7 mouse cellular contexts compared by ENCODE assay signal in the genomic region with DNA sequence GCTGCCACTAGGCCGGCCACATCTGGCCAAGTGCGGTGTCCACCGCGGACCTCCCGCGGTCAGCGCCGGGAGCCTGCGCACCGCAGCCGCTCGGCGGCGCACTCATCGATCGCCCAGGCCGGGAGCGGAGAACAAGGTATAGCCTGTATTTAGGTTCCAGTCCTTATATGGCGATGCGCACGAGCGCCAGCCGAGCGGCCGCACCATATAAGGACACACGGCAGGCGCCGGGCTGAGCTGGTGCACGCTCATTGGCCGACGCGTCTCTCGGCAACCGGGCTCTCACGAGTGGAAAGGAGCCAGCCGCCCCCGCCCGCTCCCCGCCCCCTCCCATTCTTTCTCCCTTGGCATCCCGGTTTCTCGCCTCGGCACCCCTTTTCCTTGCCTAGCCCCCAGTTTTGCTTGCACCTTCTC. TPM values are rescaled to one million over a fixed set of nuclear protein-coding genes. Genes with fewer than 3 reads are reported as not detected.
DNase-seq lines count a peak whose midpoint lies in the region; ATAC-seq and TF ChIP-seq lines count a peak whose summit lies in the region.

No protein-coding gene starts in this region.

- peak overlapping the region; percentile 27 to 50; a peak in 3 of 4 replicates for H3K4me3 ChIP-seq in MEL (ENCODE audit: control insufficient read depth in 1 of 2, insufficient read depth in 1 of 2, low read depth in 2 of 2, low read length in 2 of 2)
- H3K4me3 ChIP-seq in forebrain, postnatal 0 days (ENCODE audit: low read depth, low read length), result peak overlapping the region; percentile 57
- peak overlapping the region; percentile 33 for H3K4me3 ChIP-seq in hindbrain, embryonic 14.5 days (replicated peaks; ENCODE audit: low read length)

- ATAC-seq in forebrain, postnatal 0 days, result peak; percentile 94
- peak; percentile 93 for ATAC-seq in hindbrain, embryonic 14.5 days (ENCODE audit: low FRiP score)
- peak; percentile 70 for ATAC-seq in megakaryocyte progenitor cell, adult 5-6 weeks (replicated peaks; ENCODE audit: poor library complexity)

- H3K36me3 ChIP-seq in MEL (ENCODE audit: control insufficient read depth in 1 of 2, insufficient read depth in 2 of 2, low read length in 2 of 2), result peaks cover 0 to 2% of the 10 kb centered on the region in 2 experiments; a peak in 1 of 4 replicates
- no peaks in the 10 kb centered on the region for H3K36me3 ChIP-seq in forebrain, postnatal 0 days (ENCODE audit: insufficient read depth)
- H3K36me3 ChIP-seq in hindbrain, embryonic 14.5 days (replicated peaks; ENCODE audit: control insufficient read depth, insufficient read depth), result no peaks in the 10 kb centered on the region

- TF ChIP-seq CTCF in MEL (IDR thresholded peaks at IDR 0.05 in 2 of 3, conservative IDR thresholded peaks at IDR 0.05 in 1 of 3; ENCODE audit: control insufficient read depth in 1 of 3, insufficient read depth in 1 of 3, low read depth in 2 of 3, low read length in 3 of 3, poor library complexity in 1 of 3, severe bottlenecking in 1 of 3), result peak in 2 of 3 experiments; percentile 26 to 34; a peak in 3 of 6 replicates
- peak; percentile 57 for TF ChIP-seq CTCF in forebrain, postnatal 0 days (IDR thresholded peaks at IDR 0.05; ENCODE audit: low read depth)

- intact Hi-C loops in left cerebral cortex, postnatal 14 days (cut with DNase I), result loop anchor here (2.0 to 5.0 kb wide), 2 partner anchors 32 to 139 kb away; no protein-coding TSS in a partner anchor

- H3K9ac ChIP-seq in MEL (ENCODE audit: control insufficient read depth, low read depth, low read length, poor library complexity, severe bottlenecking), result peak overlapping the region; percentile 56
- H3K9ac ChIP-seq in forebrain, postnatal 0 days, result peak overlapping the region; percentile 93
- H3K9ac ChIP-seq in hindbrain, embryonic 14.5 days, result peak overlapping the region; percentile 94

- H3K9me3 ChIP-seq in MEL (replicated peaks; ENCODE audit: insufficient read depth, low read length), result no peaks in the 10 kb centered on the region
- no peaks in the 10 kb centered on the region for H3K9me3 ChIP-seq in forebrain, postnatal 0 days (ENCODE audit: low read length)
- H3K9me3 ChIP-seq in hindbrain, embryonic 14.5 days (ENCODE audit: control insufficient read depth, low read length), result no peaks in the 10 kb centered on the region

- peak overlapping the region; percentile 92 for H3K4me2 ChIP-seq in forebrain, postnatal 0 days (ENCODE audit: low read depth)
- H3K4me2 ChIP-seq in hindbrain, embryonic 14.5 days (replicated peaks), result peak overlapping the region; percentile 97

- TF ChIP-seq POLR2A in MEL (IDR thresholded peaks at IDR 0.05; ENCODE audit: control insufficient read depth in 1 of 2, insufficient read depth in 1 of 2, low read depth in 1 of 2, low read length in 2 of 2, poor library complexity in 1 of 2), result peak in 1 of 2 experiments; percentile 31; a peak in 1 of 4 replicates

- TF ChIP-seq EP300 in MEL (IDR thresholded peaks at IDR 0.05; ENCODE audit: low read depth in 1 of 2, low read length in 2 of 2), result no peak

- DNase-seq in MEL (ENCODE audit: low read depth, low spot score), result peak; percentile 90
- DNase-seq in brain, adult 2 months (ENCODE audit: low read depth, low spot score), result peak; percentile 90
- peak; percentile 98 for DNase-seq in forebrain, postnatal 0 days
- DNase-seq in hindbrain, embryonic 14.5 days (ENCODE audit: low spot score), result peak; percentile 93
- peak; percentile 93 to 96 for DNase-seq in left cerebral cortex, postnatal 14 days (ENCODE audit: low spot score in 2 of 2)
- DNase-seq in right cerebral cortex, postnatal 4 days, result peak; percentile 91

- peaks cover 0 to 4% of the 10 kb centered on the region in 2 experiments for H3K27me3 ChIP-seq in MEL (ENCODE audit: control insufficient read depth in 1 of 2, insufficient read depth in 2 of 2, low read length in 2 of 2)
- peaks cover 45% of the 10 kb centered on the region for H3K27me3 ChIP-seq in forebrain, postnatal 0 days (ENCODE audit: insufficient read depth, low read length)
- H3K27me3 ChIP-seq in hindbrain, embryonic 14.5 days (ENCODE audit: control insufficient read depth, insufficient read depth, low read length), result peaks cover 63% of the 10 kb centered on the region

- 0 out of 4 replicates have a peak, but pooled peaks cover 0 to 7% of the 10 kb centered on the region in 2 experiments for H3K4me1 ChIP-seq in MEL (ENCODE audit: control insufficient read depth in 1 of 2, insufficient read depth in 2 of 2, low read length in 2 of 2)
- peaks cover 36% of the 10 kb centered on the region for H3K4me1 ChIP-seq in forebrain, postnatal 0 days (ENCODE audit: insufficient read depth)
- H3K4me1 ChIP-seq in hindbrain, embryonic 14.5 days (replicated peaks; ENCODE audit: control insufficient read depth, insufficient read depth, low read length), result peaks cover 53% of the 10 kb centered on the region

- no peak for TF ChIP-seq RAD21 in MEL (IDR thresholded peaks at IDR 0.05; ENCODE audit: low read depth, low read length)

- H3K27ac ChIP-seq in MEL (ENCODE audit: control insufficient read depth, low read depth, low read length), result no peak overlapping the region
- H3K27ac ChIP-seq in forebrain, postnatal 0 days (ENCODE audit: low read depth, low read length), result peak overlapping the region; percentile 94
- peak overlapping the region; percentile 97 for H3K27ac ChIP-seq in hindbrain, embryonic 14.5 days

- under 1% methylated on average over 42 of the region's 42 CpGs for WGBS in forebrain, postnatal 0 days
- WGBS in hindbrain, embryonic 14.5 days, result under 1% methylated on average over 42 of the region's 42 CpGs

- no peaks in the 10 kb centered on the region for H3K79me2 ChIP-seq in MEL (ENCODE audit: control insufficient read depth, insufficient read depth, low read length, poor library complexity)

TF ChIP-seq in MEL, 35 proteins besides CTCF, POLR2A, EP300 and RAD21:
- TF ChIP-seq NRF1 (IDR thresholded peaks at IDR 0.05; ENCODE audit: insufficient read depth, low read depth, low read length, poor library complexity, severe bottlenecking) (peak; percentile 37; the same call in 1 of the 2 replicates), POLR2AphosphoS2 (IDR thresholded peaks at IDR 0.05; ENCODE audit: low read length) (no peak), BHLHE40 (IDR thresholded peaks at IDR 0.05; ENCODE audit: borderline replicate concordance, low read depth, low read length) (peak; percentile 78; the same call in 1 of the 2 replicates)

RNA-seq across cellular contexts. Expression of a gene that starts 12.5 kb away (rescaled TPM):
- 5.3 and 5.7 TPM in 2 replicates for total RNA-seq in MEL (2012; rRNA removed)
- 10 to 100 TPM in 1 of 2 experiments, not detected in 1; 11.3 TPM for polyA plus RNA-seq in MEL (2012; ENCODE audit: insufficient read depth in 1 of 2, insufficient read length in 2 of 2, low read depth in 1 of 2, low replicate concordance in 2 of 2, missing spikeins in 1 of 2)
- total RNA-seq in forebrain, postnatal 0 days (2014; rRNA removed), result 14.2 and 21.9 TPM in 2 replicates
- polyA plus RNA-seq in forebrain, postnatal 0 days (2015; fragmentation: Nextera tagmentation; extraction: Ambion mirVana), result 5.3 and 8.5 TPM in 2 replicates
- polyA plus RNA-seq in hindbrain, embryonic 14.5 days (2014; fragmentation: Nextera tagmentation; extraction: Ambion mirVana), result 8.5 and 9.8 TPM in 2 replicates
- 10 to 100 TPM; 12.9 to 15.4 TPM for total RNA-seq in left cerebral cortex, postnatal 14 days (2021)
- total RNA-seq in megakaryocyte progenitor cell, adult 5-6 weeks (2015), result 1.9 and 2.1 TPM in 2 replicates
- total RNA-seq in megakaryocyte progenitor cell, adult 5-6 weeks (2017), result 2.7 and 3.6 TPM in 2 replicates

RNA-seq across cellular contexts. Expression of a gene that starts 30.5 kb away (rescaled TPM):
- 11.8 and 13.1 TPM in 2 replicates for total RNA-seq in MEL (2012; rRNA removed)
- polyA plus RNA-seq in MEL (2012; ENCODE audit: insufficient read depth in 1 of 2, insufficient read length in 2 of 2, low read depth in 1 of 2, low replicate concordance in 2 of 2, missing spikeins in 1 of 2), result 10 to 100 TPM in 1 of 2 experiments, not detected in 1; 13.3 TPM
- 9.2 and 15.2 TPM in 2 replicates for total RNA-seq in forebrain, postnatal 0 days (2014; rRNA removed)
- polyA plus RNA-seq in forebrain, postnatal 0 days (2015; fragmentation: Nextera tagmentation; extraction: Ambion mirVana), result 6.4 TPM in 2 replicates
- 10.7 and 13.7 TPM in 2 replicates for polyA plus RNA-seq in hindbrain, embryonic 14.5 days (2014; fragmentation: Nextera tagmentation; extraction: Ambion mirVana)
- total RNA-seq in left cerebral cortex, postnatal 14 days (2021), result 1 to 10 TPM; 2.4 to 3.4 TPM
- total RNA-seq in megakaryocyte progenitor cell, adult 5-6 weeks (2015), result 1.8 and 2.8 TPM in 2 replicates
- 3.0 and 3.2 TPM in 2 replicates for total RNA-seq in megakaryocyte progenitor cell, adult 5-6 weeks (2017)

RNA-seq across cellular contexts. Expression of a gene that starts 32.8 kb away (rescaled TPM):
- 8.0 and 8.1 TPM in 2 replicates for total RNA-seq in MEL (2012; rRNA removed)
- polyA plus RNA-seq in MEL (2012; ENCODE audit: insufficient read depth in 1 of 2, insufficient read length in 2 of 2, low read depth in 1 of 2, low replicate concordance in 2 of 2, missing spikeins in 1 of 2), result 10 to 100 TPM in 1 of 2 experiments, not detected in 1; 22.6 TPM
- 36.1 and 38.6 TPM in 2 replicates for total RNA-seq in forebrain, postnatal 0 days (2014; rRNA removed)
- 21.7 and 26.1 TPM in 2 replicates for polyA plus RNA-seq in forebrain, postnatal 0 days (2015; fragmentation: Nextera tagmentation; extraction: Ambion mirVana)
- polyA plus RNA-seq in hindbrain, embryonic 14.5 days (2014; fragmentation: Nextera tagmentation; extraction: Ambion mirVana), result 16.8 and 20.2 TPM in 2 replicates
- total RNA-seq in left cerebral cortex, postnatal 14 days (2021), result 10 to 100 TPM; 63.2 to 74.0 TPM
- total RNA-seq in megakaryocyte progenitor cell, adult 5-6 weeks (2015), result 19.9 and 21.5 TPM in 2 replicates
- 24.8 and 25.4 TPM in 2 replicates for total RNA-seq in megakaryocyte progenitor cell, adult 5-6 weeks (2017)
